Mouse (Mus musculus): ENCODE results near the gene Rasgef1b.

Rasgef1b gene

DNA sequence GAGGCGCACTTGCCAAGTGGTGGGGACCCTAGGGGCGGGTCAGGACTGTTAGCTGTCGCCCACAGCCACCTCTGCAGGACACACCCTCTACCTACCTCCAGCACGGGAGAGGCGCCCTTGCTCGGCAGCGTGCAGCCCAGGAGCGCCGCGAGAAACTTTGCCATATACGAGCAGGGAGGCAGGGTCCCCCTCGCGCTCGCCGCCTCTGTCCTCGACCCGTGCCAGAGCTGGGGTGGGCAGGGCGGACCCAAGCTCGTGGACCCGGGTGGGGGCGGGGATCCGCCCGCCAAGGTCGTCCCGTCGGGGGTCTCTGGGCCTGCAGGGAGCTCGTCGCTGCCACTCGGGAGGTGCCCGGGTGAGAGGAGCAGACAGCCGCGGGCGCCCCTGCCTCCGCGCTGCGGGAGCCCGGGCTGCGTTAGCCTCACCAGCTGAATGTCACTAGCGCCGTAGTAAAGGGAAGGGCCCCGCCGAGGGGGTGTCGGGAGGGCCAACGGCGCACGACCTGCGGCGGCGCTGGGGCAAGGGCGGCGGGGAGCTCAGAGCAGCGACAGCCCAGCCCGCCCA lies at the start of gene Rasgef1b:
Gene Rasgef1b, minus strand, starts transcription at position 417 of the 564 bp plus-strand sequence.
- peak; percentile 79 to 85 for DNase-seq

DNA sequence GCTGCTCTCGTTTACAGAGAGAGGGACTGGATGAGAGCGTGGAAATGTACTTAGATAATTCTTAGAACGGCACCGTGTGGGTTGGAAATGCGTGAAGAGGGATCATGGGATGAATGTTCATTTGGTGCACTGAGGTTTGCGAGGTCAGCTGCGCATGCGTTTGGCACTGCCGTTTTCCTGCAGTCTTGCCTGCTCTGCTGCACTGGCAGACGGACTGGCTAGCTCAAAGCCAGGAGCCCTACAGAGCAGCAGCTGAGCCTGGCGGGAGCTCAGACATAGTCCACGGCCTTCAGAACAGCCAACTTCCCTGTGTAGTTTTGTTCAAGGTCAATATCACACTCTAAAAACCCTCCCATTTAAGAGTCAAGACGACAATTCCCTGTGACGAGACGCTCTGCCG lies 46.5 kb upstream of the Rasgef1b start:
- DNase-seq: no peak

DNA sequence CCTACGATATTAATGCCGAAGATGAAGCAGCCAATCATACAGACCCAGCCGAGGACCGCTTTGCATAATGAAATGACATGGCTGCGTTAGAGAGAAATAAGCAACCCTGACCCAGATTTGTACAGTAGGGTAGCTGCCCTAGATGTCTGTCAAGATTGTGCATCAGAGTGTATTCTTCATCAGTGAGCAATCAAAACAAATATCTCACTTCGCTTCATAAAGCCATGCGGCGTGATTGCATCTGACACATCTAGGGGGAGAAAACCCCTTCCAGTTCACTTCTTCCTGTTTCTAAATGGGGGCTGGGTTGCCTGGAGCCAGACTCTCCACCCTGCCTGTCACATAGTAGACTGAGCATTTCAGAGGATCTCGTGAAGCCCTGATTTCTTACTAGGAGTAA lies 44.4 kb upstream of the Rasgef1b start:
- DNase-seq: no peak

DNA sequence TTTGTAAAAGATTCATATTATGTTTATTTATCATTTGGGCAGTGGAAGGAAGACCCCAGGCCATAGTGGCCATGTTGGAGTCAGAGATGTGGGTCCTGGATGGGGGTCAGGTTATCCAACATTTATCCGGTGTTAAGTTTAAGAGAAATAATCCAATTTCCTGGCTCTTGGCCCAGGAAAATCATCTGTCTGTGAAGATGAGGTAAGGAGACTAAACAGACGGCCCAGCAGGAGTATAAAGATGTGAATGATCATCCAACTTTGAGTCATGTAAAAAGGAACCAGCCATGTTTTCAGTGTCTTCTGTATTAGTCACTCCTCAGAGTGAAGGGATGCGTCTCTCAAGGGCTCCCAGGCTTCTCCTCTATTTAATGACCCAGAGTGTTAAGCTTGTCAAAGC lies 35.4 kb upstream of the Rasgef1b start:
- no peak for DNase-seq

DNA sequence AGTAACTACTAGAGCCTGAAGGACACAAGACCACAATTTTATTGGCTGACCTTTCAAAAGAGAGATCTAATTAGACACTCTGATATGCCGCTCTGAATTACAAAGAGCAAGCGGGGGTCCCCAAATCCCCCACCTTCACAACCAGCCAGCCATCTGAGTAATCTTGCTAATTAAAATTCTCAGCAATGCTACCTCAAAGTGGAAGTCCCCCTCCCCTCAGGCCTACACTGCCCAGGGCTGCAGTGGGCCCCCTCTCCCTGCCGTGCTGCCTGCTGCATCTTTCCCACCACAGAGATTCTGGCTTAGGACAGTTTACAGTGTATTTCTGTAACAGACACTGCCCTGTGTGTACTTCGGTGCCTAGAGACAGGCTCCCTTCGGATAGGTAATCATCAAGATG lies 30.0 kb upstream of the Rasgef1b start:
- no peak for DNase-seq

DNA sequence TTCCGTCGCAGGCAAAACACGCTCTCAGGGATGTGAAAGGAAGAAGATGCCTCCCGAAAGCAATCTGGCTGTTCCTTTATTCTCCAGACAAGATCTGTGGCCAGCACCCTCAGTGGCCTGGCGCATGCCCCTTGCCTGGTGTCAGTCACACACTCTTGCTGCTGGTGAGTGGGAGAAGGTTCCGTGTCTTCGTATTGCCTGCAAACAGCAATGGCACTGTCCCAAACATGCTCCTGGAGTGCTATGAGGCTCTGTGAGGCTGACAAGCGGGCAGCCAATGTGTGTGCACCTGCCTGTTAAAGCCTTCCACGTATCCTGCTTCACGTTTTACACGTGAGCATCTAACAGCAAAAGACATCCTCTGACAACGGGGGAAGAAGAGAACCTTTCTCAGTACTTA lies 25.0 kb upstream of the Rasgef1b start:
- no peak for DNase-seq

DNA sequence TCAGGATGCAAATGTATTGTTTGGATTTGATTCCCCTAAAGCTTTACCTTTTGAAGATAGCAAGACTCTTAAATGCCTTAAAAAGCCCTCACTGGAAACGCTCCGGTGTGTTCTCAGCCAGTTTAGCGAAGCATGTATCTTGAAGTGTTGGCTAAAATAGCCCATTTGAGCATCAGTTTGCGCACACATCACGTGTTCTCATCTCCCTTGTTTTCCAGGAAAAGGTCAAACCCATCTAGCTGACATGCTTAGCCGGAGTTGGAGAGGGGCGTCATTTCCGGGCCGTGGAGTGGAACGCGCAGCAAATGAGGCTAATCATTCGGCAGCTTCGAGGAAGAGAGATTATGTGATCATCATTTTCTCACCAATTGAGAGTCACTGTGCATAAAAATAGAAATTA lies 24.5 kb upstream of the Rasgef1b start:
- DNase-seq: no peak

DNA sequence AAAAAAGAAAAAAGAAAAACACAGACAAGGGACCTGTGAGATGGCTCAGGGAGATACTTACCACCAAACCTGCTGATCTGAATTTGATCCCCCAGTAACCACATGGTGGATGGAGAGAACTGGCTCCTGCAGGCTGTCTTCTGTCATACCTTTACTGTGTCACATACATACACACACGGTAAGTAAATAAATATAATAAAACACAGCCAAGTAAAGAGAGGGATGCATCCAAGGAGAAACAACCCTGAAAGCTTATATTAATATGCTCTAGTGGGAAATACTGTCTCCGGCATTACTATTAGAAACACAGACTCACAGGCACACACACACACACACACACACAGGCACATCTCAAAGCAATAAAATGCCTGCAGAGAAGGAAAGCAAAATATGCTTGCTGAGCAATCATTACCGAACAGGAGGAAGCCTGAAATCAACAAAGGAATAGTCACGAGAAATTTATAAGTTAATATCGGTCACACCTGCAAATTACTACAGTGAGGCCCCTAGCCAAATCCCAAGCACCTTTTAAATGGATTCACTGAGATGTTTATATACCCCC lies 23.9 kb upstream of the Rasgef1b start:
- DNase-seq: no peak

DNA sequence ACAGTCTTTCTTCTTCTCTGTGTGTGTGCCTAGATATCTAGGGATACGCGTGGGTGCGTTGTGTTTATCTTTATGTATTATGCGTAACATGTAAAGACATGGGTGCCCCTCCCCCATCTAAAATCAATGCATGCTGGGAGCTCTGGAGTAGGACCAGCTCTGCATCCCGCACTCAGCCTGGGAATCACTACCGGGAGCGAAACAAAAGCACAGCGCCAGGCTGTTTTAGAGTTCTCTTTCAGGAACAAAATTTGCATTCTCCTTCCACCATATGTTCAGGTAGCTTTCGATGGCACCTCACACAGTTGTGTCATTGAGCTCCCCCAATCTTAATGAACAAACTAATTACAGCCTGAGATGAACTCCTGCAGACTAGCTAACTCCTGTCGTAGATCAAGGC lies 19.6 kb upstream of the Rasgef1b start:
- DNase-seq: no peak

DNA sequence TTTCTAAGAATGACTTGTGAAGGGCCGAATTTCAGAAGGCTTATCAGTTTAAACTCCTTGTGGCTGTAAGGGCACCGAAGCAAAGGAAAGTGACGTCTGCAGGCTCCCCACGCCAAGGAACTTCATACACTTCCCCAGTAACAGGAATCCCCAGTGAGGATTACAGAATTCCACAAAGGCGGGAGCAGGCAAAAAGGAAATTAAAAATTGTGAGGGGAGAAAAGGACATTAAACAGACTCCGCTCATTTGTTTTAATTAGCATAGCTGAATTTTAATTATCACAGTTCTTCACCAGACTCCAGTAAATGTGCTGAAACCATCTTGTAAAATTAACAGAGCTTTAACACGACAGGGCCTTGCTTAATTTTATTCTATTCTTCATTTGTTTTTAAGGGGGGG lies 17.2 kb upstream of the Rasgef1b start:
- no peak for DNase-seq

DNA sequence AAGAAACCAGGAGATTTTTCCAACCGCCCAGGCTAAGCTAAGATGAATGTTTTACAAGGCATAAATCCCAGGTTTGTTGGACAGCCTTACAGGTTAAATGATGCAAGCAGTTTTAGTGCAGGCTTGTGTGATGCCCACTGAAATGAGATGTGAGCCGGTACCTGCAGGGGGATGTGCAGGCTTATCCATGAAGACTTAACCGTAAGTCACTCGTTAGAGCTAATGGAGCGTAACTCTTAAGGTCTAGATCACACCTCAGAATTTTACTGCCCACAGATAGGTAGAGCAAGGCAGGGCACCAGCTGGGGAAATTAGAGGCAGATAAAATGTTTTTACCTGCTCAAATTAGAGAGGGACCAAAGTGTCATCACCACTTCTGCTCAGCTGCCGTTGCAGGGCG lies 14.0 kb upstream of the Rasgef1b start:
- DNase-seq: no peak

DNA sequence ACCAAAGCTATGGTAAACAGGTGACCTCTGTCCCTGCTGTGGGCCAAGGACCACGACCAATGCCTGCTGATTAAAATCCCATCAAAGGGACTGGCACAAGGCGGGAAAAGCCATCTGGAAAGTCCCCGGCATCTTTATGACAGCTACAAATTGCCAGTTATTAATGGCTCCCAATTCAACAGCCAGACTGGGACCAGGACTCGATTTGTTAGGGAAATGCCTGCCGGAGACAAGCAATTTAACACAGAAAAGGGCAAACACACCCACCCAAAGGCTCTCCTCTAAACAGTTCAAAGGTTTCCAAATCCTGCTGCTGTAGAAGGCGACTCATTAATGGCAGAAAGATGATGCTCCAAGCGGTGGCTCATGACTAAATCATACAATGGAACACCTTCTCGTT lies 13.2 kb upstream of the Rasgef1b start:
- DNase-seq: no peak

DNA sequence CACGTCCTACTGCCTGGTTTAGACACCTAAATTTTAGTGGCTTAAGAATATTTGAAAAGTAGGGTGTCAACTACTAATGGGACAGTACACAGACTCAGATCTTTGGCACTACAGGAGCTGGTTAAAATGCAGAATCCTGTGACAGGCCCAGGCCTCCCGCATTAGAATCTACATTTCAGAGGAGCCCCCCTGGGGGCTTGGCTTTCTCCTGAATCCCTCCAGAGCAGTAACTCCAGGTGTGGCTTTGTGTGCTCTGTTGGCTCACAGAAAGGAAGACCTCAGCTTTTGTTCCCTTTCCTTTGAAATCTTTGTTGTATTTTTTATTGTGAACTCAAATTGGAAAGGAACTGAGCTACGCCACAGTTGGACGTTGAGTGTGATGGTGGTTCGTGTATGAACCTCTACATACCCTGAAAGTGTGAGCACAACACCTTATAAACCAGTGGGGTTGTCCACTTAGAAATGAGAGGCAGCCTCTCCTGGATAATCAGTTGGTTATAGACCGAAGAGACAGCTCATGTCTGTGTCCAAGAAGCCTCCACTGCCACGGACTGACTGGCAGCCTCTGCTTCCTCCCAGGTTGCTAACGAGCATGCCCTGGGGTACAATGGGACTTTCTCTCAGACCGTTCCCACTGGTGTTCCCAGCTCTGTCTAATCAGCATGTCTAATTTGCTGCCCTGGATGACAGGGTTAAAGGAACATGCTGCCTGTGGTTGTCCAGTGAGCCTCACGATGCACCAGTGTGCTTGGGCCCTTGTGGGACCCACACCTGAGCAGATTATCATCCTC lies 9.3 kb upstream of the Rasgef1b start:
- DNase-seq: no peak

DNA sequence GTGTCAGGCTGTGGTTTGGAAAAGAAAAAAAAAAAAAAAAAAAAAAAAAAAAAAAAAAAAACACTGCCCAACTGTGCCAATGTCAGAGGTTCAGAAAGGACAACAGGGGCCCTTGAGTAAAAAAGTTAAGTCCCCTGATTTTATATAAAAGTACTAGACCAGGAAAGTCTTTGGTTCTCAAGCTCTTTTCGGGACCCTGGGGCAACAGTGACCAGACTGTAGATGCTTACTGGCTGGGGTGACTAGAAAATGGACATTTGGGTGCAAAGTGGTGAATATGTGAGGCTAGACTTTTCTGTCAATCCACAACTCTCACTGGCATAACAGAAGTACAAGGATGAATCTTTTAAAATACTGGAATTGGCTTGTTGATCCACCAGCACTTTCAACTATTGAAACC lies 1.1 kb upstream of the Rasgef1b start:
- no peak for DNase-seq

DNA sequence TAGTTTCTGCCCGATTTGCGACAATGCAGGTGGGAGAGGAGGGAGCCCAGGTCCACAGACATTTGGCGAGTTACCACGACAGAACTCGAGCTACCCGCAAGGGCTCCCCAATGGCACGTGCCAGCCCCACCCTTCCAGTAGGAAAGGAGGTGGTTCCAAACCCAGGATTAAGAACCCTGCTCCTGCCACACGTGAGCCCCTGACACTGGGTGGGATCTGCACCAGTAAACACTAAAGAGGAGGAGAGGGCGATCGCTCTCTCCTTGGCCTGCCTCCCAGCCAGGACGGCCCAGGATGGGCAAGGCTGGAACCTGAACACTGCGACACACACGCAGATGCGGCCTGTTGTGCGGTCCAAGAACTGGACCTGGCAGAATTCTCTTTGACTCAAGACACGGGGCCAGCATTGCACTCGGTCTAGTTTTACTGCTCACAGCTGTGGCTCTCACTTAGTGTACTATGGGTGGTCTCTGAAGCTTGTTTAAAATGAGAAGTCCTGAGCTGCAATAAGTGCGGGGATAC lies 557 bp upstream of the Rasgef1b start:
- peak; percentile 9 to 30 for DNase-seq

DNA sequence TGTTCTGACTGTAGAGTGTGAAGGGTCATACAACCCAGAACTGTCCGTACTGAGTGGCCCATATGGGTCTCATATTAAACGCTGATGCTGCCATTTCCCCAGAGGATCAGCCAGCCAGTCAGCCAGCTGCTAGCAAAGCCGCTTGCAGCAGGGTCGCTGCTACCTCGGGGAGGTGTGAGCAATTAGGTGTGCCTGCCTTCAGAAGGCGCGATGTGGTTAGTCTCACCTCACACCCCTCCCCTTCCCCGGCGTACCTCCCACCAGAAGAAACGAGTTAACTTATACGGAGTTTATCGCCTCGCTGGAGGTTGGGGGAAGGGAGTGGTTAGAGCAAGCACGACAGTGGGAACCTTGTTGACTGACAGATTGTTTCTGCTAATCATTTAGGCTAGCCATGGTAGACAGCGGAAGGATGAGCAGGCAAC lies 826 bp downstream of the Rasgef1b start:
- DNase-seq: no peak

DNA sequence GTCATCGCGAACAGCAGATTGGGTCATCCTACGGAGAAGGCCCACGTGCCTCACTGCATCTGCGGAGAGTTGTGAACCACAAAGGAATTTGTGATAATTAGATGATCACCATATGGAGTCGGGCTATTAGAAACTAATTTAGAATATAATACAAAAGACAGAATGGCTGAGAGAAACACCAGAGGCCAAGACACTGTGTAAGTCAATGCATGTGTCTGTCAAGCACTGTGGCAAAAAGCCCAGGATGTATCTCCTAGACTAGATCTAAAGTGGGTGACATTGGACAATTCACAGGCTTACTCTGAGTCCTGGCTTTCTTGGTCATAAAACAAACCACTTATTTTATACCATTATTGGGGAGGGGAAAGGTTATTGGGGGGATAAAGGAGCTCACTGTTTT lies 4.9 kb downstream of the Rasgef1b start:
- DNase-seq: no peak

DNA sequence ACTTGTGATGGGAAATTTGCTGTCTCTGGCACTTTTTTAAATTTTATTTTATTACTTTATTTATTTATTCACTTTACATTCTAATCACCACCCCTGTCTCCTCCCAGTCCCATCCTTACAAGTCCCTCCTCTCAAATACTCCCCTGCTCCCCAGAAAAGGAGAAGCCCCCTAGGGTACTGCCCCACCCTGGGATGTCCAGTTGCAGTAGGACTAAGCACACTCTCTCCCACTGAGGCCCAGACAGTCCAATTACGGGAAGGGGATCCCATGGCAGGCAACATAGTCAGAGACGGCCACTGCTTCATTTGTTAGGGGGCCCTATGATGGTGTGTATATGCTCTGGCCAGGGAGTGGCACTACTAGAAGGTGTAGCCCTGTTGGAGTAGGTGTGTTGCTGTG lies 6.6 kb downstream of the Rasgef1b start:
- DNase-seq: no peak

DNA sequence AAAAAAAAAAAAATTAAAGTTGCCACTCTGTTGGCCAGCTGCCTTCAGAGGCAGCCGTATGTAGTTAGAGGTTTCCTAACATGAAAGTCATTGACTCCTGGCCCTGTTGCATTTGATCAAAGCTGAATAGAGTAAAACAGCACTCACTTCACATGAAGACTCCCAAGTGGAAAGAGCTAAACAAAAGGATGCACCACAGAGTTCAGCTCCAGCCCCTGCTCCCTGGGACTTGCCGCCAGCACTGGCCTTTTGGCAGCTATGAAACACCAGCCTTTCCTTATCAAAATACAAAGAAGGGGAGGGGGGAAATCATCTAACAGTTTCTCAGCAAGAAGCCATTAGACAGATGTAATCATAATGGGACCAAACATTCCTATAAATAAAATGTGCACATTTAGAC lies 8.3 kb downstream of the Rasgef1b start:
- no peak for DNase-seq

DNA sequence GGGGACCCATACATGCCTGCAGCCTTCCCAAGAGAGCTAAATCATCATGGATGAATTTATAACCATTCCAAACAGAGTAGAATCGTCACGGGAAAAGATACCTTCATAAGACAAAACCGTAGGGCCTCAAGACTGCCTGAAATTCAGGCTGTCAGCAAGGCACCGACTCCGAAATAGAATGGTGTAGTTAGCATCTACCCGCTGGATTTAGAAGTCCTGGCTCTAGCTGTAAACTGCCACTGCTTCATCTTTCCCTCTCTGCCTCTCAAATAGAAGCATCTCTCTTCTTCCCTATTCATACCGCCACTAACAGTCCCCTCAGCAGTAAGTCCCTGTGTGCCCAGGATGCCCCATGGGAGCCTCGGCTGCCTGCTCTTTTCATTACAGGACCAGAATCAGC lies 10.9 kb downstream of the Rasgef1b start:
- DNase-seq: no peak

DNA sequence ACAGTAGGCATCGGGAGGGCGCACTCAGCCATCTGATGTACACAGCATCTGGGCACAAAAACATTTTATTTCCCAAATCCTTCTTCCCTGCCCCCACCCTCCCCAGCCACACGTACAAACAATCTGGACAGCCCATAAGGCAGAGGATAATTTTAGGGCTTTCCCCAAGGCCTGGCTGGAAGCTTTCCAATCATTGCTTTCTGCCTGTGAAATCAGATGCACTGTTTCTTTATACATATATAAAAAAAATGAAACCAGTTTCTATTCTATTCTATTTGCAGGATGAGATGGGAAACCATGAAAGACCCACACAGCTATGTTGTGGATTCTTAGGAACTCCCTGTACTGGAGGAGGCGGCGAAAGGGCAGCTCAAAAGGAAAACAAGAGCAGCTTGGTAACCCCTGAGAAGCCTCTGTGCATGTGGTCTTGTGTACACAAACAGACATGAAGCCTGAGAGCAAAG lies 13.6 kb downstream of the Rasgef1b start:
- no peak for DNase-seq

DNA sequence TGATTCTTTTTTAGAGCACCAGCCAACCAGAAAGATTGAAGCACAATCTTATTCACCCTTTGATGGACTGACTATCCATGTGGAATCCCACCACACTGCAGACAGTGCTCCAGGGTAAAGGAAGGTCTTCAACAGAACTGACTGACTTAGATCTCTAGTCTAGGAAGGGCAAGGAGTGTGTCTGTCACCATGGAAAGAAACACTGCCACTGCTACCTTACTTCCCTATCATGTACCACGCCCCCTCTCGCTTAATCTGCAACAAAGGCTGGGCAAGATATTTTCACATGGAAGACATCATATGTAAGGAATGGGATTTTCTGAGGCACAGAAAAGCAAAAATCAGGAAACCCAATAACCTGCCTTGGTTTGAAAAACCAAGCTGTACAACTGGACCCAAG lies 16.9 kb downstream of the Rasgef1b start:
- no peak for DNase-seq

DNA sequence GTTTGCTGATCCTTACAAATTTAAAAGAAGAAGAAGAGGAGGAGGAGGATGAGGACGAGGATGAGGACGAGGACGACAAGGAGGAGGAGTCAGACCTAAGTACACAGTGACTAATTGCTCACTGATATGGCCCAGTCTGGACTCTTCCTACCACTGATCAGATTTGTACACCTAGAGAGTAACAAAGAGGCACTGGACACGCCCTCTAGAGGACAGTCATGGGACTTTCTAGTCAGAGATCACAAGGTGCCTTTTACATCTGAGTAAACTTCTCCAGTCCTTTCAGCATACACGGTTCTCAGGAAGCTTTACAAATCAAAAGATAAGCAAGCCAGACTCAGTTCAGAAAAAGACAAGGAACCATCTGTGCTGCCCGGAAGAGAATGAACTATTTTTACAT lies 20.2 kb downstream of the Rasgef1b start:
- no peak for DNase-seq

DNA sequence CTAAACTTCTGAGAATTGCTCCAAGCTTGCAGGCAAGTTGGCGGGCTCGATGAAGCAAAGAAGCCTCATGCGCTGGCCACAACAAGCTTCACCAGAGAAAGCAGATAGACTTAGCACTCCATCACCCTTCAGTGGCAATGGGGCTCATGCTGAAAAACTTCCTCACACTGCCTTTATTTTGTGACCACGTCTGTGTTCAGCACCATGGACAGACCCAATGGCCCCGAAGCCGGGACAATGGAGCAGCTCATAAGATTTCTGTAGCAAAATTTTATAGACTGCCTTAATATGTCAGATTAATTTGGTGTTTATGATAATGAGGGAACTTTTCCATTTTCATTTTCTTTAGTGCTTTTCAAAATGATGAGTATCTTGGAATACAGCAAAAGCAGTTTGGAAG lies 21.6 kb downstream of the Rasgef1b start:
- peak; percentile 28 to 29 for DNase-seq

All from lung, postnatal 4 days (tissue).